Mouse (Mus musculus) E14TG2a.4 (cell line): ENCODE measurements around the gene Pitpnm1.

Experiments
- CTCF ChIP-seq: conservative IDR thresholded peaks from 2 replicates; pipeline ENCODE4 v1.5.1; 2014; ENCODE audit warnings: low read length
- POU5F1 ChIP-seq: IDR thresholded peaks from 2 replicates; pipeline ENCODE4 v1.6.1; 2014; ENCODE audit warnings: low read length, borderline replicate concordance

- TF ChIP-seq CTCF, result no peak
- no peak for TF ChIP-seq POU5F1
These were observed 7.0 kb upstream of the Pitpnm1 start for GRCm38 (mm10) chr19:4092750-4093149.
